19 mouse cellular contexts compared by ENCODE assay signal in the genomic region with DNA sequence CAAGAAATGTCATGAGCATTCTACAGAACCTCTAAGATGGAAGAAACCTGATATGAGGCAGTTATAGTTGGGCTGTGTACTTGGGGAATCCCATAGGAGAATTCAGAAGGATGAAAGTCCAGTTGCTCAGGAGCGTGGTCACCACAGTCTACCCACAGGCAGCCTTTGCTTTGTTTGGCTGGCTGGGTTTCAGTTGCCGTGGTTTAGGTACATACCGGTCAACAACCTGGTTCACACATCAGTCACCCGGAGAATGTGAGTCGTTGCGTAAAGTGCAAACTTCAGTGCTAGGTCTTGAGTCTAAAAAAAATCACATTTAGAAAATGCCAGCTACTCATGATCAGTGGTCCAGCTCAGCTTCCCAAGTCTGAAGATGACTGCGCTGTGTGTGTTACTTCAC. TPM values are rescaled to one million over a fixed set of nuclear protein-coding genes. Genes with fewer than 3 reads are reported as not detected.
A peak's percentile ranks its signal among the peaks of the same experiment; 100 is the strongest.
DNase-seq lines count a peak whose midpoint lies in the region; ATAC-seq lines count a peak whose summit lies in the region.
"Had no signal": no experiment of that assay in that cellular context is flagged by ENCODE, and none has a peak within 500 bp of the region (broad histone marks: within the 10 kb centered on the region; RNA-seq: fewer than 3 reads in every experiment).

No protein-coding gene starts in this region.

- H3K27me3 ChIP-seq in kidney, embryonic 16.5 days (ENCODE audit: insufficient read depth, low read length), result no peaks in the 10 kb centered on the region
- no peaks in the 10 kb centered on the region for H3K27me3 ChIP-seq in liver, embryonic 15.5 days
- no peaks in the 10 kb centered on the region for H3K27me3 ChIP-seq in forebrain, embryonic 13.5 days
- H3K27me3 ChIP-seq: heart, embryonic 15.5 days; megakaryocyte, embryonic 14.5 days had no signal

- no peaks in the 10 kb centered on the region for H3K4me1 ChIP-seq in kidney, embryonic 16.5 days (ENCODE audit: insufficient read depth, low read length)
- peaks cover 77% of the 10 kb centered on the region for H3K4me1 ChIP-seq in liver, embryonic 15.5 days (replicated peaks)
- H3K4me1 ChIP-seq in forebrain, embryonic 13.5 days, result no peaks in the 10 kb centered on the region
- H3K4me1 ChIP-seq: hindbrain, embryonic 10.5 days had no signal

- peak; percentile 54 for DNase-seq in kidney, adult 18-20 months
- peak; percentile 67 for DNase-seq in Muller cell, postnatal 12 days (ENCODE audit: inconsistent ontology term)
- peak; percentile 27 for DNase-seq in kidney, postnatal 10 days
- no peak for DNase-seq in cerebellum, adult 8-10 months
- DNase-seq in right cerebral cortex, postnatal 36 days (ENCODE audit: low spot score in 2 of 2), result no peak
- DNase-seq: B cell, adult 2 months; cerebellum, postnatal 14 days; heart, adult 2 months; right cerebral cortex, adult 18-20 months; thymus, postnatal 4 days had no signal

- H3K4me3 ChIP-seq in kidney, embryonic 16.5 days (ENCODE audit: low read length), result no peak overlapping the region
- no peak overlapping the region for H3K4me3 ChIP-seq in liver, embryonic 15.5 days (replicated peaks)
- H3K4me3 ChIP-seq in forebrain, embryonic 13.5 days, result no peak overlapping the region
- H3K4me3 ChIP-seq: heart, adult 2 months; heart, embryonic 15.5 days; hindbrain, embryonic 10.5 days; layer of hippocampus, adult 2 months; megakaryocyte, embryonic 14.5 days had no signal

- no peak for ATAC-seq in kidney, embryonic 16.5 days (ENCODE audit: low FRiP score, low TSS enrichment)
- ATAC-seq in liver, embryonic 15.5 days (ENCODE audit: insufficient read depth), result no peak
- ATAC-seq in forebrain, embryonic 13.5 days, result no peak
- ATAC-seq: forebrain, embryonic 14.5 days; inflammation-experienced regulatory T-cells, adult 6 months had no signal

- H3K27ac ChIP-seq in kidney, embryonic 16.5 days (ENCODE audit: low read length), result no peak overlapping the region
- peak overlapping the region; percentile 86 for H3K27ac ChIP-seq in liver, embryonic 15.5 days (replicated peaks)
- no peak overlapping the region for H3K27ac ChIP-seq in forebrain, embryonic 13.5 days
- H3K27ac ChIP-seq: heart, adult 2 months; heart, embryonic 15.5 days; hindbrain, embryonic 10.5 days had no signal

- no peak overlapping the region for H3K9ac ChIP-seq in kidney, embryonic 16.5 days (replicated peaks; ENCODE audit: low read length)
- H3K9ac ChIP-seq in liver, embryonic 15.5 days, result no peak overlapping the region; the same call in 1 of the 2 replicates
- H3K9ac ChIP-seq in forebrain, embryonic 13.5 days, result no peak overlapping the region
- H3K9ac ChIP-seq: heart, embryonic 15.5 days had no signal

- no peaks in the 10 kb centered on the region for H3K9me3 ChIP-seq in kidney, embryonic 16.5 days (ENCODE audit: low read length)
- no peaks in the 10 kb centered on the region for H3K9me3 ChIP-seq in liver, embryonic 15.5 days (replicated peaks)
- H3K9me3 ChIP-seq in forebrain, embryonic 13.5 days (replicated peaks), result no peaks in the 10 kb centered on the region
- H3K9me3 ChIP-seq: heart, embryonic 15.5 days; hindbrain, embryonic 10.5 days; megakaryocyte, embryonic 14.5 days had no signal

- H3K4me2 ChIP-seq in kidney, embryonic 16.5 days (replicated peaks; ENCODE audit: low read depth, low read length), result no peak overlapping the region
- no peak overlapping the region for H3K4me2 ChIP-seq in liver, embryonic 15.5 days
- H3K4me2 ChIP-seq in forebrain, embryonic 13.5 days, result no peak overlapping the region
- H3K4me2 ChIP-seq: heart, embryonic 15.5 days had no signal

- 85% methylated on average over 7 of the region's 7 CpGs for WGBS in kidney, embryonic 16.5 days
- 82% methylated on average over 7 of the region's 7 CpGs for WGBS in liver, embryonic 15.5 days (ENCODE audit: insufficient replicate concordance)
- 95% methylated on average over 7 of the region's 7 CpGs for whole genome bisulfite sequencing in forebrain, embryonic 13.5 days

- H3K36me3 ChIP-seq in kidney, embryonic 16.5 days (ENCODE audit: insufficient read depth, low read length), result peaks cover 45% of the 10 kb centered on the region
- peaks cover 59% of the 10 kb centered on the region for H3K36me3 ChIP-seq in liver, embryonic 15.5 days (replicated peaks)
- H3K36me3 ChIP-seq in forebrain, embryonic 13.5 days (ENCODE audit: poor library complexity, severe bottlenecking), result peaks cover 50% of the 10 kb centered on the region

RNA-seq across cellular contexts. Expression of a gene that starts 14.0 kb away (rescaled TPM):
- polyA plus RNA-seq in kidney, embryonic 16.5 days (2015; fragmentation: Nextera tagmentation; extraction: Ambion mirVana), result 28.3 and 31.3 TPM in 2 replicates
- polyA plus RNA-seq in liver, embryonic 15.5 days (2015; fragmentation: Nextera tagmentation; extraction: Ambion mirVana), result 42.8 and 48.3 TPM in 2 replicates
- polyA plus RNA-seq in forebrain, embryonic 13.5 days (2015; fragmentation: Nextera tagmentation; extraction: Ambion mirVana), result 57.2 and 59.8 TPM in 2 replicates

Comparison
In these comparisons a context has a peak if more than half of its experiments do, and no peak if none do; other contexts are left out.
1. DNase-seq: peak in kidney, adult 18-20 months (single experiment), Muller cell, postnatal 12 days (single experiment) and kidney, postnatal 10 days (single experiment); none in cerebellum, adult 8-10 months (single experiment) and right cerebral cortex, postnatal 36 days (0 of 2).